ENCODE assay signal across 8 mouse cellular contexts in the genomic region with DNA sequence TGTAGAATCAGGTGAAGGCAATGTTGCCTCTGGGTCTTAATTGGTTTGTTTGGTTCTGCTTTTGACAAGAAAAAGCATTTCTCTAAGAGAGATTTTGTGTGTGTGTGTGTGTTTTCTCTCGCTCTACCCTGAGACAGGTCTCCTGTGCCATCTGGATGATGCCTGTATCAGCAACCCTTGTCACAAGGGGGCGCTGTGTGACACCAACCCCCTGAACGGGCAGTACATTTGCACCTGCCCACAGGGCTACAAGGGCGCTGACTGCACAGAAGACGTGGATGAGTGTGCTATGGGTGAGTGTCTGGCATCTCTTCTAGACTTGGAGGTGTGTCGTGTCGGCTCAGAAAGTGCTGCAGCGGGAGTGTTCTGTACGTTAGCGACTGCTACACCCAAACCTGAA.
DNase-seq lines count a peak whose midpoint lies in the region; ATAC-seq lines count a peak whose summit lies in the region.

No protein-coding gene starts in this region.

- intact Hi-C loops in left cerebral cortex, postnatal 25 days (cut with DNase I), result no loop called here

- peaks cover 72% of the 10 kb centered on the region for H3K36me3 ChIP-seq in lung, embryonic 15.5 days

- peak; percentile 32 for DNase-seq in adrenal gland, postnatal 14 days
- DNase-seq in adrenal gland, postnatal 4 days (ENCODE audit: low spot score in 2 of 2), result no peak
- peak; percentile 35 for DNase-seq in spleen, adult 12 weeks (ENCODE audit: low spot score)
- no peak for DNase-seq in spleen, postnatal 36 days (ENCODE audit: low spot score in 2 of 2)
- peak; percentile 70 for DNase-seq in thymus, postnatal 4 days
- no peak for DNase-seq in left cerebral cortex, postnatal 25 days (ENCODE audit: low spot score in 2 of 2)

- H3K4me2 ChIP-seq in lung, embryonic 15.5 days, result no peak overlapping the region

- no peak for ATAC-seq in lung, embryonic 15.5 days (ENCODE audit: borderline replicate concordance, extremely low read depth, low FRiP score, low TSS enrichment)
- ATAC-seq in inflammation-experienced regulatory T-cells, adult 6 months, result no peak

- H3K27me3 ChIP-seq in lung, embryonic 15.5 days, result no peaks in the 10 kb centered on the region

- H3K4me3 ChIP-seq in lung, embryonic 15.5 days, result no peak overlapping the region

- H3K4me1 ChIP-seq in lung, embryonic 15.5 days, result peaks cover 32% of the 10 kb centered on the region

- H3K9me3 ChIP-seq in lung, embryonic 15.5 days, result no peaks in the 10 kb centered on the region

- no peak overlapping the region for H3K9ac ChIP-seq in lung, embryonic 15.5 days

- H3K27ac ChIP-seq in lung, embryonic 15.5 days, result peak overlapping the region; percentile 82

- WGBS in lung, embryonic 15.5 days, result 79% methylated on average over 10 of the region's 10 CpGs

Comparison
In these comparisons a context has a peak if more than half of its experiments do, and no peak if none do; other contexts are left out.
1. DNase-seq: peak in adrenal gland, postnatal 14 days (single experiment), spleen, adult 12 weeks (single experiment) and thymus, postnatal 4 days (single experiment); none in adrenal gland, postnatal 4 days (0 of 2), spleen, postnatal 36 days (0 of 2) and left cerebral cortex, postnatal 25 days (0 of 2).